Mouse (Mus musculus) effector memory CD4-positive, alpha-beta T cell, adult 5 months (primary cell): ENCODE measurements around the gene Lsamp. TPM values are rescaled to one million over a fixed set of nuclear protein-coding genes. Genes with fewer than 3 reads are reported as not detected.

Experiments
- polyA plus RNA-seq: library from polyadenylated mRNA; unstranded; fragments of 100-300 nt; shearing (Covaris generic); gene quantifications from one replicate; pipeline ENCODE4 v1.2.1, GENCODE M21; 2017

Gene Lsamp
- polyA plus RNA-seq, result not detected

DNA sequence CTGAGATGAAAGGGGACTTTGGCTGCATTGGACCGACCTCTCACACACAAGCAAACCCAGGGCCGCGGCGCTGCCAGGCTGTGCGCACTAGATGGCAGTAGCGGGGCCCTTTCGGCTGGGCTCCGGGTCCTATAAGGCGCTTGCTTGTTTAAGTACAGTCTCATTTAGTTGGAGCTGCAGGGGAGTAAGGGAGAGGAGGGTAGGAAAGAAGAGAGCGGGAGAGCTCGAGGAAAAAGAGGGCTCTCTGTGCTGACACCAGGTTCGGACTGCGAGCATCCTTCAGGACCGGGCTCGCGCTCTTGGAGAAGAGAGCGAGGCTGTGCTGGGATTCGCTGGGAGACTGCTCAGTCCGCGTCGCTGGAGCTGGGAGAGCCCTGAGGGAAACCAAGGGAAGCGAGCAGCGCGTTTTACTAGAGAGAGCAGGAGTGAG, at the start of gene Lsamp:
Gene Lsamp, plus strand, starts transcription at position 157 of the 430 bp plus-strand sequence.

